Mouse (Mus musculus) liver, adult 2 months (tissue): ENCODE data around the gene Oard1. TPM values are rescaled to one million over a fixed set of nuclear protein-coding genes. Genes with fewer than 3 reads are reported as not detected.

Experiments
- DNase-seq: peaks from one replicate; pipeline ENCODE4 v3.0.0-alpha.2; 2011; ENCODE audit warnings: low read depth, low spot score; ENCODE audit errors: extremely low read depth
- H3K27ac ChIP-seq: fragments of 200-500 bp; replicated peaks from 2 replicates; pipeline ENCODE4 v1.5.1; 2012; ENCODE audit warnings: low read depth, mild to moderate bottlenecking, control low read depth, inconsistent platforms, low read length; ENCODE audit not compliant: insufficient read depth
- H3K27me3 ChIP-seq: fragments of 200-500 bp; 2 replicates; pipeline ENCODE4 v1.6.1; 2012; ENCODE audit warnings: mild to moderate bottlenecking, moderate library complexity, low read length, inconsistent platforms; ENCODE audit not compliant: control insufficient read depth, insufficient read depth
- H3K36me3 ChIP-seq: fragments of 200-500 bp; 2 replicates; pipeline ENCODE4 v1.6.1; 2012; ENCODE audit warnings: low read length, inconsistent platforms; ENCODE audit not compliant: control insufficient read depth, insufficient read depth
- H3K4me1 ChIP-seq: fragments of 200-500 bp; 2 replicates; pipeline ENCODE4 v1.6.1; 2011; ENCODE audit warnings: low read length; ENCODE audit not compliant: control insufficient read depth, insufficient read depth
- H3K4me3 ChIP-seq: fragments of 200-500 bp; 2 replicates; pipeline ENCODE4 v1.5.1; 2011; ENCODE audit warnings: low read depth, mild to moderate bottlenecking, control low read depth, low read length, moderate library complexity; ENCODE audit not compliant: insufficient read depth
- H3K79me2 ChIP-seq: fragments of 200-500 bp; 2 replicates; pipeline ENCODE4 v1.6.1; 2012; ENCODE audit warnings: inconsistent platforms, mild to moderate bottlenecking, low read length, moderate library complexity; ENCODE audit not compliant: control insufficient read depth, insufficient read depth
- H3K9ac ChIP-seq: fragments of 200-500 bp; 2 replicates; pipeline ENCODE4 v1.6.1; 2012; ENCODE audit warnings: low read depth, mild to moderate bottlenecking, control low read depth, inconsistent platforms, low read length
- CTCF ChIP-seq: fragments of 200-500 bp; IDR thresholded peaks from 2 replicates; pipeline ENCODE4 v1.5.1; 2011; ENCODE audit warnings: low read depth, low read length, control low read depth
- POLR2A ChIP-seq: fragments of 200-500 bp; IDR thresholded peaks from 2 replicates; pipeline ENCODE4 v1.6.1; 2011; ENCODE audit warnings: low read length, control low read depth; ENCODE audit not compliant: insufficient read depth; ENCODE audit errors: extremely low read depth
- WGBS: fragments of 180-500 bp; shearing (Covaris S2); methylation state at CpG from one replicate; pipeline ENCODE4 v1.1.7; 2018; 5-methylcytosine and 5-hydroxymethylcytosine counted together
- polyA plus RNA-seq: library from polyadenylated mRNA; depleted of rRNA; stranded (reverse); fragments of >200 nt; gene quantifications from 2 replicates; pipeline ENCODE4 v1.2.3, GENCODE M21; 2012; rRNA removed
- total RNA-seq: library from RNA; depleted of rRNA; stranded (reverse); fragments of >200 nt; gene quantifications from 2 replicates; pipeline ENCODE4 v1.2.3, GENCODE M21; 2014; rRNA removed

The Oard1 gene
- total and polyA plus RNA-seq, 2 experiments = 8.7 to 25.0 TPM

- no peak overlapping the region for H3K27ac ChIP-seq
- TF ChIP-seq CTCF (no peak), POLR2A (no peak)
- no peaks in the 10 kb centered on the region for H3K79me2 ChIP-seq
- H3K9ac ChIP-seq = no peak overlapping the region
- H3K4me1 ChIP-seq = no peaks in the 10 kb centered on the region
- no peak overlapping the region for H3K4me3 ChIP-seq
- no peaks in the 10 kb centered on the region for H3K27me3 ChIP-seq
- WGBS = 62% methylated on average over 7 of the region's 7 CpGs
- H3K36me3 ChIP-seq = no peaks in the 10 kb centered on the region
- no peak for DNase-seq
These were observed 44.4 kb downstream of the Oard1 start for GRCm38 (mm10) chr17:48454190-48454589.

- no peaks in the 10 kb centered on the region for H3K27me3 ChIP-seq
- no peak within 1 kb of the TSS for H3K27ac ChIP-seq
- H3K36me3 ChIP-seq = no peaks in the 10 kb centered on the region
- no peak within 1 kb of the TSS for H3K9ac ChIP-seq
- no peak for TF ChIP-seq CTCF
- TF ChIP-seq POLR2A = no peak
- 61% methylated on average over 11 of the region's 11 CpGs for WGBS
- no peaks in the 10 kb centered on the region for H3K79me2 ChIP-seq
- H3K4me1 ChIP-seq = no peaks in the 10 kb centered on the region
- no peak within 1 kb of the TSS for H3K4me3 ChIP-seq
- no peak for DNase-seq
These were observed 44.9 kb downstream of the Oard1 start, which contains the start of gene Unc5cl for GRCm38 (mm10) chr17:48454688-48455087. Gene Unc5cl (plus strand): TSS chr17:48454901.

GRCm38 (mm10) chr17:48455955-48456354 lies 46.1 kb downstream of the Oard1 start:
- H3K4me1 ChIP-seq = no peaks in the 10 kb centered on the region
- H3K27me3 ChIP-seq = no peaks in the 10 kb centered on the region
- no peaks in the 10 kb centered on the region for H3K36me3 ChIP-seq
- WGBS = 83% methylated on average over 2 of the region's 2 CpGs
- H3K79me2 ChIP-seq = no peaks in the 10 kb centered on the region
- no peak overlapping the region for H3K9ac ChIP-seq
- no peak for TF ChIP-seq CTCF
- TF ChIP-seq POLR2A = no peak
- H3K4me3 ChIP-seq = no peak overlapping the region
- DNase-seq = no peak
- no peak overlapping the region for H3K27ac ChIP-seq

- no peak for DNase-seq
- no peak for TF ChIP-seq CTCF
- TF ChIP-seq POLR2A = no peak
- Histone ChIP-seq H3K4me1 (no peaks in the 10 kb centered on the region), H3K79me2 (no peaks in the 10 kb centered on the region), H3K27me3 (no peaks in the 10 kb centered on the region), H3K27ac (no peak overlapping the region), H3K36me3 (no peaks in the 10 kb centered on the region), H3K4me3 (no peak overlapping the region), H3K9ac (no peak overlapping the region)
- WGBS = 48% methylated on average over 13 of the region's 13 CpGs
These were observed 48.3 kb downstream of the Oard1 start for GRCm38 (mm10) chr17:48457971-48458653.

GRCm38 (mm10) chr17:48462096-48462495 lies 52.3 kb downstream of the Oard1 start:
- DNase-seq = no peak
- H3K79me2 ChIP-seq = no peaks in the 10 kb centered on the region
- TF ChIP-seq CTCF (no peak), POLR2A (no peak)
- H3K27ac ChIP-seq = no peak overlapping the region
- WGBS = 98% methylated on average over 13 of the region's 13 CpGs
- no peaks in the 10 kb centered on the region for H3K27me3 ChIP-seq
- no peaks in the 10 kb centered on the region for H3K4me1 ChIP-seq
- H3K9ac ChIP-seq = no peak overlapping the region
- no peaks in the 10 kb centered on the region for H3K36me3 ChIP-seq
- no peak overlapping the region for H3K4me3 ChIP-seq

- H3K79me2 ChIP-seq = no peaks in the 10 kb centered on the region
- TF ChIP-seq POLR2A (no peak), CTCF (no peak)
- no peaks in the 10 kb centered on the region for H3K36me3 ChIP-seq
- no peak overlapping the region for H3K9ac ChIP-seq
- H3K27me3 ChIP-seq = no peaks in the 10 kb centered on the region
- DNase-seq = no peak
- H3K4me1 ChIP-seq = no peaks in the 10 kb centered on the region
- WGBS = 84% methylated on average over 4 of the region's 4 CpGs
- H3K4me3 ChIP-seq = no peak overlapping the region
- H3K27ac ChIP-seq = no peak overlapping the region
These were observed 53.6 kb downstream of the Oard1 start for GRCm38 (mm10) chr17:48463391-48463790.

Other genes starting within 250 kb of the Oard1 start
- gene A530064D06Rik, start 242.7 kb upstream of the Oard1 start, total RNA-seq = 0.37 and 0.40 TPM in 2 replicates
- not detected in 2 replicates for gene A530064D06Rik, start 242.7 kb upstream of the Oard1 start, polyA plus RNA-seq
- not detected in 2 replicates for gene Trem1, start 177.2 kb upstream of the Oard1 start, total RNA-seq
- gene Trem1, start 177.2 kb upstream of the Oard1 start, polyA plus RNA-seq = 0.04 TPM in 1 of 2 replicates, not detected in the other
- 0.34 TPM in 1 of 2 replicates, not detected in the other for gene Trem3, start 162.2 kb upstream of the Oard1 start, total RNA-seq
- gene Trem3, start 162.2 kb upstream of the Oard1 start, polyA plus RNA-seq = 0.09 and 0.21 TPM in 2 replicates
- 4.2 and 4.4 TPM in 2 replicates for gene Treml4, start 145.7 kb upstream of the Oard1 start, total RNA-seq
- 2.8 and 4.6 TPM in 2 replicates for gene Treml4, start 145.7 kb upstream of the Oard1 start, polyA plus RNA-seq
- gene Treml2, start 110.5 kb upstream of the Oard1 start, total RNA-seq = 0.09 and 0.20 TPM in 2 replicates
- gene Treml2, start 110.5 kb upstream of the Oard1 start, polyA plus RNA-seq = 0.26 and 0.34 TPM in 2 replicates
- gene B430306N03Rik, start 93.9 kb upstream of the Oard1 start, total RNA-seq = 0.83 and 1.0 TPM in 2 replicates
- gene B430306N03Rik, start 93.9 kb upstream of the Oard1 start, polyA plus RNA-seq = 0.90 and 1.9 TPM in 2 replicates
- 0.74 and 2.2 TPM in 2 replicates for gene Trem2, start 63.6 kb upstream of the Oard1 start, total RNA-seq
- 0.15 and 0.34 TPM in 2 replicates for gene Trem2, start 63.6 kb upstream of the Oard1 start, polyA plus RNA-seq
- 0.34 TPM in 1 of 2 replicates, not detected in the other for gene Treml1, start 50.1 kb upstream of the Oard1 start, total RNA-seq
- 0.19 and 0.39 TPM in 2 replicates for gene Treml1, start 50.1 kb upstream of the Oard1 start, polyA plus RNA-seq
- 10.6 and 12.1 TPM in 2 replicates for gene Nfya, start 108 bp upstream of the Oard1 start, total RNA-seq
- 11.0 and 16.3 TPM in 2 replicates for gene Nfya, start 108 bp upstream of the Oard1 start, polyA plus RNA-seq
- gene Apobec2, start 22.9 kb downstream of the Oard1 start, total RNA-seq = 0.28 TPM in 1 of 2 replicates, not detected in the other
- not detected in 2 replicates for gene Apobec2, start 22.9 kb downstream of the Oard1 start, polyA plus RNA-seq
- not detected in 2 replicates for gene Tspo2, start 41.5 kb downstream of the Oard1 start, total RNA-seq
- 0.34 TPM in 1 of 2 replicates, not detected in the other for gene Tspo2, start 41.5 kb downstream of the Oard1 start, polyA plus RNA-seq
- 0.20 TPM in 1 of 2 replicates, not detected in the other for gene Unc5cl, start 44.9 kb downstream of the Oard1 start, total RNA-seq
- gene Unc5cl, start 44.9 kb downstream of the Oard1 start, polyA plus RNA-seq = 0.05 and 0.43 TPM in 2 replicates